In the genomic region with DNA sequence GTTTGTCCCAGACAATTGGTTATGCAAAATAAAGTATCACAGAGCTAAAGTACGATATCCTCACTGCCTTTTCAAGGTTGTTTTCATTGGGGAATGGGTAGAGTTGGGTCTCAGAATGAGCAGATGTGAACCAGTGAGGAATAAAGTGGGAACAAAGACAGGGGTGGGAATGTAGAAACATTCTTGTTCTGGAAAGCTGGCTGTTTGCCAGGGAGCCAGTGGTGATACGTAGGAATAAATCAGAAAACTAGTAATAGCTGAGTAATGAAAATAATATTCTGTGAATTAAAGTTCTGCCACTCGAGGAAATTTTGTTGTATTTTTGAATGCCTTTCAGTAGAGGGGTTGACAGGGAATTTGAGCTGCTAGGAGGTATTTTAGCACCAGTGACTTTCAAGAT, we compare ENCODE assay signal across 14 mouse cellular contexts.
"Had no signal": no experiment of that assay in that cellular context is flagged by ENCODE, and none has a peak within 500 bp of the region (broad histone marks: within the 10 kb centered on the region; RNA-seq: fewer than 3 reads in every experiment).

No protein-coding gene starts in this region.

- H3K36me3 ChIP-seq: limb, embryonic 15.5 days; liver, embryonic 13.5 days; stomach, embryonic 15.5 days had no signal

- H3K27ac ChIP-seq: limb, embryonic 15.5 days; liver, embryonic 13.5 days; macrophage; stomach, embryonic 15.5 days had no signal

- H3K4me2 ChIP-seq: limb, embryonic 15.5 days; liver, embryonic 13.5 days; midbrain, embryonic 11.5 days; stomach, embryonic 15.5 days had no signal

- DNase-seq: kidney, adult 9 months; kidney, postnatal 14 days; left cerebral cortex, postnatal 4 days; liver, embryonic 13.5 days; liver, postnatal 0 days; right cerebral cortex, postnatal 14 days; thymus, adult 2 months; thymus, postnatal 25 days had no signal

- ATAC-seq: liver, postnatal 0 days; midbrain, embryonic 16.5 days had no signal

- H3K9ac ChIP-seq: limb, embryonic 15.5 days; liver, embryonic 13.5 days; liver, postnatal 0 days; stomach, embryonic 15.5 days had no signal

- H3K4me3 ChIP-seq: limb, embryonic 15.5 days; liver, embryonic 13.5 days; megakaryocyte, embryonic 14.5 days; stomach, embryonic 15.5 days had no signal

- H3K27me3 ChIP-seq: limb, embryonic 15.5 days; liver, embryonic 13.5 days; megakaryocyte, embryonic 14.5 days; stomach, embryonic 15.5 days had no signal

- H3K4me1 ChIP-seq: limb, embryonic 15.5 days; liver, embryonic 13.5 days; megakaryocyte, embryonic 14.5 days; stomach, embryonic 15.5 days had no signal

- H3K9me3 ChIP-seq: limb, embryonic 15.5 days; liver, embryonic 13.5 days; megakaryocyte, embryonic 14.5 days; stomach, embryonic 15.5 days had no signal
